Mouse (Mus musculus) testis, postnatal 10 days (tissue): ENCODE data around the gene Sorbs1.

ENCODE experiments used
- DNase-seq: peaks from one replicate; pipeline ENCODE4 v3.0.0; 2021; ENCODE audit warnings: low spot score

Sorbs1 gene

DNA sequence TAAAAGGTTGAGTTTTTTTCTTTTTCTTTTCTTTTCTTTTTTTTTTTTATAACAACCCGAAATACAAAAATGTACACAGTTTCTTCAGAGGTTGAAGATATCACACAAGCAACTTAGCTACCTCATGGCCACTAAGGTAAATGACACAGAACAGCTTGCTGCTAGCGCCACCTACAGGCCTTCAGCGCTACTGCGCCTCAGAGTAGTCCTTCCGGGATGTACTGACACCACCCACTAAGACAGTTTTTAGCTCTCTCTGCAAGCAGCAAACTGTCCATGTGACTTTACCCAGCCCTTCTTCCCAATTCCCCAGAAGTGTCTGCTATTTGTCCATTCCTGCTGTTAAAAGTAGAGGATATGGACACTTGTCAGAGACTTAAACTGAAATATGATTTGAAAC is 167.9 kb downstream of the Sorbs1 start:
- peak; percentile 70 for DNase-seq

DNA sequence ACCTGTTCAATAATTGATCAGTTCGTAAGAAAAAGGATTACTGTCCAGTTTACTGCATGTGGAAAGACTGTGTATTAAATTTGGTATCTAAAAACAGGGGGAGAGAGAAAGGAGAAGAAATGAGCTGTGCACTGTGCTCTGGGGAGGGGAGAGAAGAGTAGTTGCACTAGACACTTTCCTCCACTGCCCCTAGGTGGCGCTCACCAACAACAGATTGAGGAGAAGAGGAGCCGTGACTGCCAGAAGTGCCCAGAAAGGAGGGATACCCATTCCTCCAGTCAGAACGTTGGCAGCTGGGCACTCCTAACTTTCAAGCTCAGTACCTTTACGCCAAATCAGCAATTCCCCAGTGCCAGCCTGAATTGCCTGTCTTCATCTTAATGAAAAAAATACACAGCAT is 170.6 kb downstream of the Sorbs1 start:
- DNase-seq = peak; percentile 92

DNA sequence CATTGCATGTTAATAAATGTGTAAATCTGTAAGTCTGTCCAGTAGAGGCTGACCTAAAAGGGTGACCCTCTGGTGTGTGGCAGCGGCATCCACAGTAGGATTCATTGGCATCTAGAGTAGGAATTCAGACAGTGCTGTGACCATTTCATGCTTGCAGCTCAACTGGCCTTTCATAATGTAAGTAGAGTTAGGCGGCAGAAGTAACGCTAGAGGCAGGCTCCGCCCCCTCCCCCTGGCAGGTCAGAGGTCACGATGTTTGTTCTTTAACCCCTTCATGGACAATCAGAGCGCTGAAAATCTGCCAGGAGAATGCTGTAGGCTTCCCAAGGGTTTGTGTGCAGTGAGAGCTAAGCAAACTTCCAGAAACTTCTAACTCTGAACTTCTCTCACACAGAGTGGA is 172.4 kb downstream of the Sorbs1 start:
- DNase-seq = no peak

DNA sequence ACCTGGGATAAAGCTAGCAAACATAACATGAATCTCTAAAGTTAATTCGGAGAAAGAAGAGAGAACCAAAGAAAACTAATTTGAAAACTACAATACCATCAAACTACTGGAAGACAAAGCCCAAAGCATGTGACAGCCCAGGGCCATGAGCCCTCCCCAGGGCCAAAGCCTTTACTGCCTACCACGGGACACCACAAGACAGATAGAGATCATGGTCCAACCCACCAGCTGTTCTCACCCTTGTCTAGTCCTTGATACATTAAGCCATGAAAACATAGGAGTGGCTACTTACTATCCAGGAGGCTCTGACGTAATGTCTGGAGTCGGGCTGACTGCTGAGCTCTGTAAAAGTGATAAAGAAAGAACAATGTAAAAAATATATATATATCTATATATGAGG is 176.9 kb downstream of the Sorbs1 start:
- no peak for DNase-seq

DNA sequence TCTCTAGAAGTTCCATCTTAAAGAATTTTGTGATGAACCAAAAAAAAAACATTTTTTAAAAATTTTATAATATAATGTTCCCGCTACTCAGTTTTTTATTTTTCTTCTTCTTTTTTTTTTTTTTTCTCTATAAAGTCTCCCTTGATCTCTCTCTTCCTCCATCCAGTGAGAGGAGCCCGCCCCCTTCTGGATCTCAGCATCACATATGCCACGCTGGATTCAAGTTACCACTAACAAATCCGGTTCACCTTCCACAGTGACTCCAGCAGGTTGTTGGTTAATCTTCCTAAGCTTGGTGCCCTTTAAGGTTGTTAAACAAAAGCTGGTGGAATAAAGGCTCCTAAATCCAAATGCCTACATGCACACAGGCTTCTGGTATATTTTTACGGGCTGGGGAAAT is 179.7 kb downstream of the Sorbs1 start:
- peak; percentile 53 for DNase-seq

DNA sequence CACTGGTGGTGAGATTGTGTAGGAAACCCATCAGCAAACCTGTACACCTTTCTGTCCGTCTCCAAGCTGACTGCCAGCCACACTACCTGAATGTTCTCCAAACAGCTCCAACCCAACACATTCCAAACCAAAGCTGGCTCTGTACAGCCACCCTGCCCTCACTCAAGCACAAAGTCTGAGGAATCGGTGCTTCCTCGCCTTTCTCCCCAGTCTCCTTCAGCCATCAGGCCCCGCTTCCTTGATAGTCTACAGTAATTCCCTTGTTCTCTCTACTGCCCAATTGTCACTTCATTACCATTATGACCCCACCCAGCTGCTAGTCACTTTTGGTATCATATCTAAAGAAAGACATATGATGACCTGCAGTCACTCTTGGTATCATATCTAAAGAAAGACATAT is 180.5 kb downstream of the Sorbs1 start:
- DNase-seq = no peak

DNA sequence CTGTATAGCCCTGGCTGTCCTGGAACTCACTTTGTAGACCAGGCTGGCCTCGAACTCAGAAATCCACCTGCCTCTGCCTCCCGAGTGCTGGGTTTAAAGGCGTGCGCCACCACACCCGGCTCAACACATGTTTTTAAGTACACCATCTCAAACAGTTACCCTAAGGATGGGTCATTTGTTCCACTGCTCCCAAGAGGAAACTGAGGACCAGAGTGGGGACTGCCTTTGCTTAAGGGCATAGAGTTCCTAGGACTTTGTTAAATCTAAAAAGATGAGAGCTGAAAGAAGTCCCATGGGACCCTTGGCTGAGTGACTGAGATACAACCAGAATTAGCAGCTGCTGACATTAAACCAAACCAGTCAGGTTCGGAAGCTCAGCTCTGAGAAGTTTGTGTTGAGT is 181.3 kb downstream of the Sorbs1 start:
- no peak for DNase-seq

DNA sequence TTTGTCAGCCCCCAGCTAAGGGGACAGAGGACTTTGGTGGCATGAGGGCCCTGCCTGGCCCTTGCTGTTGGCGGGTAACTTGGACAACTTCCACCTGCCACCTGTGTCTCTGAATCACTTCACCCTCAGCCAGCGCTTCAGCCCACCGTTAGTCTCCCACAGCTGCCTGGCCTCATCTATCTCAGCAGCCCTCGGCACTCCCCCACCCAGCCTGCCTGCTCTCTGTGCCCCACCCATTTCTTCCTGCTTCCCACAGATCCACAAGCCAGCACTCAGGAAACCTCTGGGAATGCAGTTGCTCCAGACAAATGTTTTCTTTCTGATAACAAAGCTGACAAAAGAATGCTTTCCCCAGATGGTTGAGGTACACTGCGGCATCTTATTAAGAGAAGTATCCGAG is 181.7 kb downstream of the Sorbs1 start:
- DNase-seq = peak; percentile 46

DNA sequence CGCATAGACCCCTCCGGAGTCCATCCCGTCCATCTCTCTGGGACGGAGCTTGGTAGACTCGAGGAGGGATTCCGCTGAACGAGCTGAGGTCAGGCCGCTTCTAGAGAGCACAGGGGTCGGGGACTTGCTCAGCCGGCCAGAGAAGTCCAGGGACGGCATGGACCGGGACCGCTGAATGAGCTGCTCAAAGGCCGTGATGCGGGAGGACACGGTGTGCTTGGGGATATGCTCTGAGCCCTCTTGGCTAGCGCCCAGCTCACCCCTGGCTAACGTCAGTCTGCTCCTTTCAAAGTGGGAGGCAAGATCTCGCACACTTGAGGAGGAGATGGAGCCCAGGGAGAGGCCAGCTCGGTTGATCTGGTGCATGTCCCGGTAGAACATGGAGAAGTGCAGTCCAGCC is 187.5 kb downstream of the Sorbs1 start:
- DNase-seq = peak; percentile 57

DNA sequence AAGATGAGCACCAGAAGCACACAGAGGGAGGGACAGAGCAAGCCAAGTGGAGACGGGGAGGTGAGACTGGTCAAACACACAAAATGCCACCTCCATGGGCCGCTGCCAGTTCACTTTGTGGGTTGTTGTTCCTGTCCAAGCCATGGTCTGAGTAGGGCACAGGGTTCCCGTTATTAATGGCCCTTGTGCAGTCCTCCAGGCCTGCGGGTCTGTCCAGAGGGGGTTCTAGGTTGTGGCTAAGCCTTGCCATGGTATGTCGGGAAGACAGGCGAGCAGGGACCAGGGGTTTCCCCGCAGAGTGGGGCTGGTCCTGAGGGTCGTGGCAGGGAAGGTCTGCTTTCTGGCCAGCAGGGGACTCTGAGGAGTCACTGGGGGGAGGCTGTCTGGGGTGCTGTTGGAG is 188.2 kb downstream of the Sorbs1 start:
- DNase-seq = no peak

DNA sequence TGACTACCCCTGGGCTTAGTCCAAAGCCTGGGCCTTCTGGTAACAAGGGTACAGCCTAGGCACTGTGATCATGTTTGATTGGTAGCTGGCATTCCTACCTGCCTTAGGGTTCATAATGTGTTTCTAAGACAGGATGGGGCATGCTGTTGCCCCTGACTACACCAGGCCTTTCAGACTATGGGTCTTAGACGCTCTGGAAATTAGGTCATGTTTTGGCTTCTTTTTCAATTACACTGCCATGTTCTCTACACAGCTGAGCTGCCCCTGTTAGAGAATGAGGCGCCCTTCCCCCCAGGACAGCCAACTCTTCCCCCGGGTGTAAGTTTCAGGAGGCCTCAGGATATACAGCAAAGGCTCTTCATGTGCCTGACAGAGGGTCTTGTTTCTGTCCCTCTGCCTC is 191.4 kb downstream of the Sorbs1 start:
- DNase-seq = no peak

DNA sequence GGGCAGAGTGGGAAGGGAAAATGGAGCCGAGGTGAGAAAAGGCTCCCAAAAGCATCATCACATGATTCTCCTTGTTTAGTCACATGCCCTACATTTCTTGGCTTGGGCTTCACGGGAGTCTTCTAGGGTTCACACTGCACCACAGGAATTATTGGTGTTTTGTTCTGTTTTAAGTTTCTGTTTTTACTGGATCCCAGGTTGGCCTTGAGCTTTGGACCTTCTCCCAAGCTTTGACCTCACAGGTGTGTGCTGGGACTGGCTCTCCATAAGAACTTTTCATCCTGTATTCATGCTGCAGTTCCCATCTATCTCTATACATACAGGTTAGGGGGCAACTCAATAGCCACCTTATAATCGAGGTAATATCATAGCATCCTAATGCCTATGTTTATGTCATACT is 194.4 kb downstream of the Sorbs1 start:
- no peak for DNase-seq

DNA sequence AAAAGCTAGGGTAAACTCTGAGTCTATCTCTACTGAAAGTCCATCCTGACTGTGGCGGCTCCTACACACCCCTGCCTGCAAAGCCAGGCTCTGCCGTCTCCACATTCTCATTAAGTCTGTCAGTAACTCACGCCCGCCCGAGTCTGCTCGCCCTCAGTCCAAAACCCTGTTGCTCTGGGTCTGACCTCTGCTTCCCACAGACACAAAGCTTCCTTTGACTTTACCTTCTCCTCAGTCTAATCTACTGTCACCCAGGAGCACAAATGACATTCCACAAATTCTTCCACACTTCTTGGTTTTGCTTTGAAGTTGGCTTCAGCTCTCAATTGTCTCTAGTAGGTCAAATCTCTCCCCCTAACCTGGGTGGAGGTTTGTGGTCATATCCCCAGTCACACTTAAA is 195.1 kb downstream of the Sorbs1 start:
- DNase-seq = no peak

DNA sequence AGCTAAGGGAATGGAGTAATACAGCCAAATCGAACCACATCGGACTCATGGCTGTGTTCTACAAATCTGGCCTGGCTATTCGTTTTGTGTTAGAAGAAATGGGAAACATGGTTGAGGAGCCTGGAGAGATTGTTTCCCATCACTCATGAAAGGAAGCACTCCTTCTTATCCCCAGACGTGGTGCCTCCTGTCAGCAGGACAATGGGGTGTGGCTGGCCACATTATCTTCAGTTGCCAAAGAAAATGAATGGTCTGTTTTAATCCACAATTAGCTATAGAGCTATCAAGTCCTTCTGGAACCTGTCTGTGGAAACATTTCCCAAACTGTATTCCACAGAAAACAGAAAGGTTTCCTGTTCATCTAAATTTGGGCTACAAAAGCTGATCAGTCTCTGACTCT is 196.6 kb downstream of the Sorbs1 start:
- no peak for DNase-seq

DNA sequence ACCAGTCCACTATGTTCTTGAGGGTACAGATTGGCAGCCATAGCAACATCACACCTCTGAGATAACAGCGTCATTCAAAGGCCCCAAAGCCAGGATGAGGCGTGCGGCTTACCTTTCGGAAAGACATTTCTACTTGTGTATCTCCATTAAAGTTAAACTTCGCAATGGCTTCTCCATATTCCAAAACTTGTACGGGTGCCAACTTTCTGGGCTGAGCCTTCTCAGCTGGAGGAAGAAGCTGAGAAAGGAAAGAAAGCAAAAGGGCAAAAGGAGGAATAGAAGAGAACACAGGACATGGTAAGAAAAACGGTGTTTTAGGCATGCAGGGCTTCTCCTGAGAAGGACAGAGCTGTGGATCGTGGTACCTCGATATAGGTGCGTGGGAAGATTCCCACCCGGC is 199.3 kb downstream of the Sorbs1 start:
- no peak for DNase-seq

DNA sequence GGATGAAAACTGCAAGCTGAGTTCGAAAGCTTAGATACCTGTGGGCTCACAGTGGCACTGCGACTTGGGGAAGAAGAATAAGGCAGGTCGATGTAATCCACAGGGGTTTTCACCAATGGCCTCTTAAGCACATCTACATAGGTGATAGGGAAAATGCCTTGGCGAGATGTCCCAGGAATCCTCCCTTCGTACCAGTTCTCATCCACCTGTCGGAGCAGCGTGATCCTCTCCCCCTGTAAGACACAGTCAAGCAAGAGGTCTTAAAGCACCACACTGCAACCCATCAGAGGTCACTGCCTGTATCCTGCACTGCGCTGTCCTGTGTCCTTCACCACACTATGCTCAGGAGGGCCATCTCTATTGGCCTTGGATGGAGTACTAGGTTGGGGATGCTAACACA is 201.9 kb downstream of the Sorbs1 start:
- no peak for DNase-seq

DNA sequence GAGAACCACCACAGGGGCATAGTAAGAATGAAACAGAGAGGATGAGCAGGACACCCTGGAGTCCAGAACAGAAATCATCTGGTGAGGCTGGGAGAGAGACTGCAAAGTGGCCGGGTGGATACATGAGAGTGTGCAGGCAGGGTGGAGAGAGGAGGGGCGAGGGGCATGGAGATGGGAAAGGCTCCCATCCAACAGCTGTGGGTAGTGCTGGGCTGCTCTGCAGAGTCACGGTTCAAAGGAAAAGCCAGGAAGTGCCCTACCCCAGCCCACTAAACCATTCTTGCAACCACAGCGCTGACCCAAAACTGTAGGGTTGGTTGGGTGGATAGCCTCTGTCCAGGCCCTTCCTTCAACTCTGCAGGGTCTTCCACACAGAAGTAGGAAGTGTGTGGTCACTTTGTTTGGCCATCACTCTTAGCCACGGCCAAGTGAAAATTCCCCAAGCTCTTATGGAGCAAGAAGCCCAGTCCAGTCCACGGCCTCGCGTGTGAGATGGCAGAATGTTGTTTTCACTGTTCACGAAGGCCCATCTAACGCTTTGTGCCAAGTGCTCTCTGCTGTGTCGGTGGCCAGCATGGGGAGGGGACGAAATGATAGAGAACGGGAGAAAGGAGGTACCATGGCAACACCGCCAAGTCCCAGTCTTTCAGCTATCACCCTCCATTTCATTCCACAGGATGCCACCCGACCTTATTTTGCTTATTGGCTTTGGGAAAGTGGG is 203.0 kb downstream of the Sorbs1 start:
- DNase-seq = no peak

DNA sequence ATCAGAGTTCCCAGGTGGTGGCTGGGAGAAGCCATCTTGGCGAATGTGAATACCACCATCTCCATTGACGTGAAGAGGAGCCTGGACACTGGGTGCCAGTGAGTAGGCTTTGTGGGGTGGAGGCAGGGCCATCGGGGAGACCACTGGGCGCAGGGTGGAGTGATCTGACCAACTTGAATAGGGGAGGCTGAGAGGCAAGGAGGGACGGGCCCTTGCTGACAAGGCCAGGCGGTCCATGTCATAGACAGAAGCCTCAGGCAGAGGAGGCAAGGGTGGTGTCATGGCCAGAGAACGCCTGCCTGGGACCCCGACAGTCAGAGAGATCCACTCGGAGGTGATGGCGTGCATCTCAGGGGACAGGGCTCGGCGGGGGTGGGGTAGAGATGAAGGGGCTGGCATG is 203.7 kb downstream of the Sorbs1 start:
- no peak for DNase-seq

DNA sequence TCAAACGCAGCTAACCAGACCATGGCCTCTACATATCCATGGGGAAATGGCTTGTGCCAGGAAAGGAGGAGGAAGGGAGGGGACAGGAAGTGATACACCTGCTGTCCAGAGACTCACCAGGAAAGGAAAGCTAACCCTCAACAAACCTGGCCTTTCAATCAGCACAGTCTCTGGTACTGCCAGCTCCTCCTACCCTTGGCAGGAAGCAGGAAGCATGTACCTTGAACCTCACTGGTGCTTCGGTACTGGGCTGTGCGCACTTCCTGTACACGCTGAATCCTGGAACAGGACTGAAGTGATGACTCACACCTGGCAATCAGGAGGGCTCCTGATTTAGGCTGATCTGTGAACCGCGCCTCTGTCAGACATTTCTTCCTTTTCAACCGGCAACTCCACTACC is 206.0 kb downstream of the Sorbs1 start:
- no peak for DNase-seq

DNA sequence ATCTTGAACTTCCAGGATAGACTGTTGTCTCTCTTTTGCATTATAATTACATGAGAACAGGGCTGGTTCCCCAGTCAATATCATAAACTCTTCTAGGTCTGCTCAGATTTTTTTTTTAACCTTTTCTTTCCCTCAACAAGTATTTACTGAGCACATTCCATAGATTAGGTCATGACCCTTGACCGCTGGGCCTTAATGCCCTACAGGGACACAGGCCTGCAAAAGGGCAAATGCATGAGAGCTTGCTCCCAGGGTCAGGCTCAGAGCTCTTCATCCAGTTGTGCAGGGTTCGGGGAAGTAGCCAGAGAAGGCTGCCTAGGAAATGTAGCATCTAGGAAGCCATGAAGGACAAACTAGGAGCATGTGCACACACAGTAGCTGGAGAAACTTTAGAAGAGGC is 206.9 kb downstream of the Sorbs1 start:
- no peak for DNase-seq

DNA sequence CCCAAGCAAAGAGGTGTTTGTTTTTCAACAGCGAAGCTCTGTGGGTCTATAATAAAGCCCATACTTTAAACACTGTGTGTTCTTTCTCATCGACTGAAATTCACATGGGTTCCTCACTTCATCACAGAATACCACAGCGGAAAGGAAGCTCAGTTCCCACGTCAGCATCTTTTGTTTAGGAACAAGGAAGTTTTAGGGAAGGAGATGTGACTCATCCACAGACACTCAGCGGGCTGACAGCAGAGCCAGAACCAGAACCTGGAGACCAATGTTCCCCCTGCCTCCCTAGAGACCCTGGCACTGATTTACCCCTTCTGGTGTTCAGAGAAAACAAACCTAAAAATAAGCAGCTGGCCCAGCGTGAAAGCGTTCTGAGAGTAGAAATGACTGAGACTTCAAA is 208.1 kb downstream of the Sorbs1 start:
- DNase-seq = no peak

DNA sequence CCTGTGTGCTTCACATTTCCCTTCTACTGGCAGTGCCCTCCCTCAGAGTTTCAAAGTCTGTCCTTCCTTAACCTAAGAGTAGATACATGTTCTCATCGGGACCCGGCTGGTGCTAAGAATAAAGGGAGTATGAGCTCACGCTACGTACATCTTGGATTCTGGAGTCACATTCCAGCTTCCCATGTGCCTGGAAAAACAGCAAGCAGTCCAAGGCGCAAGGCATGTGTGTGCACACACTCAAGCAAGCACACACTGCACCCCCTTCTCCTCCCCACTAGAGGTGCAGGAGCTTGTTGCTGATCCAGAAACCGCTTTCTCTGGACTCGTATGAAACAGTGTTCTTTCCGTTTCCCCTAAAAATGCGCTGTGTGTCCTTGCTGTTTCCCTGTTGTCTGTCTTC is 210.7 kb downstream of the Sorbs1 start:
- no peak for DNase-seq

DNA sequence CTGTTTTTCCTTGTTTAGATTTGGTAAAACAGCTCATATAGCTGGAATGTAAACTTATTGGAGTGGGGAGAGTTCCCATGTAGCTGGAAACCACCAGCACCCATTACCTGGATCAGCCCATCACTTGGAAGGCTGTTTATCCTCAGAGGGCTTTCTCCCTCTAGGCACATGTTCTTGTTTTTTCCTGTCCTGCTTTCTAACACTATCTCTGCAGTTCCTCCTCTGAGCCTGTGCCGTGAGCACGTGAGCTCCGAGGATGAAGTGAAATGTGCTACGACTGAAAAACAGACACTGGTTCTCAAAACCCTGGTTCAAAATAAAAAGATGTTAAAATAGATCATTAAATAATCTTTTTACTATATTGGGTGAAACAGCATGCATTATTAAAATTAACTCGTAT is 211.1 kb downstream of the Sorbs1 start:
- DNase-seq = no peak

DNA sequence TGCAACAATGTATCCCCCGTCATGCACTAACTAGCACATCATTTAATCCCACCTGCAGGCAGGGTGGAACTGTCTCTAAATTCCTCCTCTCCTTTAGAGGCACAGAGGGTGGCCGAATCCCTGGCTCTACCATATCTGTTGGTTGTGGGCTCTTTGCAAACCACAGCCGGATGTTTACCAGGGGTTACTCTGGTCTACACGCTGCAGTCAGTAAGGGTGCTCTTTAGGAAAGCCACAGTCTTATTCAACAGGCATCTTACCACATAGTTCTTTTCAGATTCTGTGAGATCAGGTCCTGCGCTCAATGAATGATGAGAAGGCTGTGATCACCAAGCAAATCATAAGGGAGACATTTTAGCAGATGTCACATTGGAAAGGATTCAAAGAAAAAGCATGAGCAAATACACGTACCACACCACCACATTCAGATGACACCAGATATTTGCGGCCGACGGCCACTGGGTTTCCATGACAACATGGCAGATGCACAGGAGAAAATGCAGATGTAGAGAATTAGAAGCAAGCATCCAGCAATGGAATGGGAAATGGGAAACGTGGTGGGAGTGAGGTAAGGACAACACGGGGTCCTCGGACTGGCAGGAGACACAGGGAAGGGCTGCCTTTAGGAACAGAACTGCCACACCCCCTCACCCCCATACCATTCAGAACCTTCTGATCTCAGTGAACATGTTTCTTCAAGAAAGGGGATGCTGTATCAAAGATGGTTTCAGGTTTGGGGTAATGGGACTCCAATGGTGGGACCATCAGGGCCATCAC is 213.4 kb downstream of the Sorbs1 start:
- no peak for DNase-seq
